Mouse (Mus musculus): Measurements from ENCODE around the gene Ccser2. TPM values are rescaled to one million over a fixed set of nuclear protein-coding genes. Genes with fewer than 3 reads are reported as not detected.

Ccser2 gene
- polyA plus RNA-seq, 1 experiment, result 9.5 TPM

DNA sequence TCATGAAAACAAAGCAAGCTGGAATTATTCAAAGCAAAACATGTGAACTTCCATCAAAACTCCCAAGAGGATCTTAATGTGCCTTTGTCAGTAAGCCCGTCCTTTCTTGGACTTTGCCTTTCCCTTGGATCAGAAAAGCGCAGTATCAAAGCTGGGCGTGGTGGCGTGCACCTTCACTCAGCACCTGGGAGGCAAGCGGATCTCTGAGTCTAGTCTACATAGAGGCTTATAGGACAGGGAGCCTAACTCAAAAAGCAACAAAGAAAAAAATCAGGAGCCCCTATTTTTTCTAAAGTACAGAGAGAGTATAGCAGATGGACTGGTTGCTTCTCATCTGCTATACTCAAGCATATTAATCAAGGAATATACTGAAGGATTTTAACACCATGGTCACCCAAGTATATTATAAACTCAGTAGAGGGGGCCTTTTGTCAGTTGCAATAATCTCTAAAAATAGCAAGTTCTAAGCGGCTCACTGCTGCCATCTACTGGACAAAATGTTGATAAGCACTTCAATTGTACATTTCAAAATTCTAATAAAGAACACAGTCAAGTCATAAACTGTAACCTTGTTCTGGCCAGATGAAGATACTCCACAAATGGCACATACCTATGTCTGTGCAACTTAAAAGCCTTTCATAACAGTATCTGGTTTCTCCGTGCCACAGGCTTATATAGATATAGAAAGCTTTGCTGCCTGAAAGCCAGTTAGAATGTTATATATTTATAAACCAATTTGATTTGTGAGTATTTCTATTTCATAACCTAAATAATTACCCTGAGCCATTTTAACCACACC, 31.3 kb downstream of the Ccser2 start:
- H3K27me3 ChIP-seq (ENCODE audit: control insufficient read depth, insufficient read depth, insufficient read length), result no peaks in the 10 kb centered on the region
- no peak for TF ChIP-seq MYOD1 (IDR thresholded peaks at IDR 0.05; ENCODE audit: control insufficient read depth in 1 of 3, insufficient read length in 2 of 3, low read depth in 2 of 3)
- TF ChIP-seq E2F4 (IDR thresholded peaks at IDR 0.05; ENCODE audit: insufficient read depth), result no peak
- TF ChIP-seq REST (IDR thresholded peaks at IDR 0.05; ENCODE audit: insufficient read depth, insufficient read length), result no peak
- TF ChIP-seq SRF (IDR thresholded peaks at IDR 0.05; ENCODE audit: control insufficient read depth, insufficient read length, low read depth), result no peak
- no peak for TF ChIP-seq MAX (IDR thresholded peaks at IDR 0.05; ENCODE audit: low read depth)
- no peak for TF ChIP-seq POLR2A (IDR thresholded peaks at IDR 0.05; ENCODE audit: insufficient read length, low read depth)
- no peak for TF ChIP-seq POLR2AphosphoS2 (IDR thresholded peaks at IDR 0.05; ENCODE audit: insufficient read length, low read depth)
- TF ChIP-seq TCF3 (IDR thresholded peaks at IDR 0.05; ENCODE audit: insufficient read length, low read depth), result no peak
- TF ChIP-seq MYOG (IDR thresholded peaks at IDR 0.05; ENCODE audit: control insufficient read depth in 1 of 3, insufficient read depth in 1 of 3, insufficient read length in 2 of 3, low read depth in 2 of 3), result no peak
- TF ChIP-seq CEBPB (IDR thresholded peaks at IDR 0.05; ENCODE audit: insufficient read depth, poor library complexity, severe bottlenecking), result no peak
- no peak for TF ChIP-seq TCF12 (IDR thresholded peaks at IDR 0.05; ENCODE audit: insufficient read depth, poor library complexity, severe bottlenecking)
- no peak for TF ChIP-seq USF1 (IDR thresholded peaks at IDR 0.05; ENCODE audit: low read depth)
- no peak overlapping the region for H3K4me3 ChIP-seq
- H3ac ChIP-seq (ENCODE audit: control insufficient read depth, insufficient read length), result no peak overlapping the region
- H3K36me3 ChIP-seq (ENCODE audit: control insufficient read depth, insufficient read depth), result peaks cover 25% of the 10 kb centered on the region
- H3K4me2 ChIP-seq (ENCODE audit: low read depth), result no peak overlapping the region
- no peaks in the 10 kb centered on the region for H3K79me2 ChIP-seq (ENCODE audit: control insufficient read depth, insufficient read depth)

DNA sequence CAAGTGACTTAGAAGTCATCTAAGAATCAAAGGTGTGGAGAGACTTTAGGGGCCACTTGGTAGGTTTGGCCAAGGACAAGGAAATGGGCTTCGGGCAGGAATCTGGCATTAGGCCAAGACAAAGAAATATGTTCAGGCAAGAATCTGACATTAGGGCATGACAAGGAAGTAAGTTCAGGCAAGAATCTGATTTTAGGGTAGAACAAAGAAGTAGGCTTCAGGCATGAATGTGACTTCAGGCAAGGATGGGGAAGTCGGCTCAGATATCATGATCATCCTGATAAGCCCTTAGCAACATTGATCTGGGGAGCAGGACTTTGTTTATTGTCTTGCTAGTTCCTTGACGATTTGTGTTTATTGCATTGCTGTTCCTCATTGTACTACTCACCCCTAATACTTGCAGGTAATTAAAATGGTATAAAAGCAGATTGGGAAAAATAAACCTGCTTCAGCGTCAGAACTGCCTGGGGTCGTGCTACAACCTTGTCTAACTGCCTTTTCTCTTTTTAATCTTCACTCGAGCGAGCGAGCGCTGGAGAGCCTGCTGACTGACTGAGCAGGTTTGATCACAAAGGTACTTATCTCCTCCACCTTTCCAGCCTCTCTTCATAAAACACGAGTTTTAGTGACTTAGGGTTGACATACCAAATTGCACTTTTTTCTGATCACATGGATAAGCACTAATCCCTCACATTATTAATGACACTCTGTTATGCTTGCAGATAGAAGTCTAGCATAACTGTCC, 35.8 kb downstream of the Ccser2 start:
- no peak overlapping the region for H3ac ChIP-seq (ENCODE audit: control insufficient read depth, insufficient read length)
- no peaks in the 10 kb centered on the region for H3K27me3 ChIP-seq (ENCODE audit: control insufficient read depth, insufficient read depth, insufficient read length)
- H3K4me2 ChIP-seq (ENCODE audit: low read depth), result no peak overlapping the region
- H3K4me3 ChIP-seq, result no peak overlapping the region
- H3K79me2 ChIP-seq (ENCODE audit: control insufficient read depth, insufficient read depth), result no peaks in the 10 kb centered on the region
- H3K36me3 ChIP-seq (ENCODE audit: control insufficient read depth, insufficient read depth), result peaks cover 18% of the 10 kb centered on the region
- no peak for TF ChIP-seq E2F4 (IDR thresholded peaks at IDR 0.05; ENCODE audit: insufficient read depth)
- no peak for TF ChIP-seq USF1 (IDR thresholded peaks at IDR 0.05; ENCODE audit: low read depth)
- TF ChIP-seq MAX (IDR thresholded peaks at IDR 0.05; ENCODE audit: low read depth), result no peak
- no peak for TF ChIP-seq REST (IDR thresholded peaks at IDR 0.05; ENCODE audit: insufficient read depth, insufficient read length)
- TF ChIP-seq TCF3 (IDR thresholded peaks at IDR 0.05; ENCODE audit: insufficient read length, low read depth), result no peak
- TF ChIP-seq MYOD1 (IDR thresholded peaks at IDR 0.05; ENCODE audit: control insufficient read depth in 1 of 3, insufficient read length in 2 of 3, low read depth in 2 of 3), result no peak
- no peak for TF ChIP-seq POLR2AphosphoS2 (IDR thresholded peaks at IDR 0.05; ENCODE audit: insufficient read length, low read depth)

DNA sequence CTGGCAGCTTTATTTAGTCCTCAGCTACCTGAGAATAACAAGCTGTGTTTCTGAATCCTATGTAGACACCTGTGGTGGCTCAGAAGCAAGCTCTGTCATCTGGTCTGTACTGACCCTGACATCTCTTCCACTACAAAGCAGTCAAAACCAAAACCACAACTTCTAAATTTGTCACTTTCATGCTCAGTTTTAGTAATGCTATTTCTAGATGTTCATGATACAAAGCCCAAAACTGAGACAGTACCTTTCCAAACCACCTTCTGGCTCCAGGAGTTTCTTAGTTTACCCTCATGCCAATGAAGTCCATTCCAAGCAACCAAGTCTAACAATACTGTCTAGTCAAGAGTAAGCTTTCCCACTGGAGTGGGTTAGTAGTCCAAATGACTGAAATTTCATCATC, 36.5 kb downstream of the Ccser2 start:
- no peaks in the 10 kb centered on the region for H3K27me3 ChIP-seq (ENCODE audit: control insufficient read depth, insufficient read depth, insufficient read length)
- no peak overlapping the region for H3ac ChIP-seq (ENCODE audit: control insufficient read depth, insufficient read length)
- H3K4me3 ChIP-seq, result no peak overlapping the region
- no peak overlapping the region for H3K4me2 ChIP-seq (ENCODE audit: low read depth)
- TF ChIP-seq MYOG (IDR thresholded peaks at IDR 0.05; ENCODE audit: control insufficient read depth in 1 of 3, insufficient read depth in 1 of 3, insufficient read length in 2 of 3, low read depth in 2 of 3) (no peak), E2F4 (IDR thresholded peaks at IDR 0.05; ENCODE audit: insufficient read depth) (no peak), SRF (IDR thresholded peaks at IDR 0.05; ENCODE audit: control insufficient read depth, insufficient read length, low read depth) (no peak), USF1 (IDR thresholded peaks at IDR 0.05; ENCODE audit: low read depth) (no peak), MYOD1 (IDR thresholded peaks at IDR 0.05; ENCODE audit: control insufficient read depth in 1 of 3, insufficient read length in 2 of 3, low read depth in 2 of 3) (no peak), POLR2A (IDR thresholded peaks at IDR 0.05; ENCODE audit: insufficient read length, low read depth) (no peak), TCF3 (IDR thresholded peaks at IDR 0.05; ENCODE audit: insufficient read length, low read depth) (no peak)
- H3K79me2 ChIP-seq (ENCODE audit: control insufficient read depth, insufficient read depth), result no peaks in the 10 kb centered on the region
- peaks cover 15% of the 10 kb centered on the region for H3K36me3 ChIP-seq (ENCODE audit: control insufficient read depth, insufficient read depth)

DNA sequence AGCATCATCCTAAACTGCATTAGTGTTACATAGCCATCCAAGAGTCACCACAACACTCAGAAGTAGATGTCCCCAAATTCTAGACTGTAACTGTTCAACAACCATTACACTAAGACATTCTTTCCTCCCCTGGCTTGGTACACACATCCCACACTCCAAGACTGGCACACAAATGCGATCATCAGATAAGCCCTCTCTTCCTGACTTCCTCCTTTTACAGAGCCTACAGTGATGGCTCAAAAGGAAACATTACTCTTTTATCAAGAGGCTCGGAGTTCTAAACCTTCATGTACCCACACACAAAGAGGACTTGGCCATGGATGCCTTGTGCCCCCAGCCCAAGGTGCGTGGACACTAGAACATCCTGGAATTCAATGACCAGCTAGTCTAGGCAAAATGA, 45.2 kb downstream of the Ccser2 start:
- H3K79me2 ChIP-seq (ENCODE audit: control insufficient read depth, insufficient read depth), result peaks cover 6% of the 10 kb centered on the region
- H3K4me3 ChIP-seq, result no peak overlapping the region
- no peak for TF ChIP-seq USF1 (IDR thresholded peaks at IDR 0.05; ENCODE audit: low read depth)
- TF ChIP-seq CEBPB (IDR thresholded peaks at IDR 0.05; ENCODE audit: insufficient read depth, poor library complexity, severe bottlenecking), result no peak
- no peak for TF ChIP-seq MAX (IDR thresholded peaks at IDR 0.05; ENCODE audit: low read depth)
- TF ChIP-seq REST (IDR thresholded peaks at IDR 0.05; ENCODE audit: insufficient read depth, insufficient read length), result no peak
- TF ChIP-seq E2F4 (IDR thresholded peaks at IDR 0.05; ENCODE audit: insufficient read depth), result no peak
- no peak for TF ChIP-seq TCF3 (IDR thresholded peaks at IDR 0.05; ENCODE audit: insufficient read length, low read depth)
- TF ChIP-seq POLR2AphosphoS2 (IDR thresholded peaks at IDR 0.05; ENCODE audit: insufficient read length, low read depth), result no peak
- no peak for TF ChIP-seq MYOD1 (IDR thresholded peaks at IDR 0.05; ENCODE audit: control insufficient read depth in 1 of 3, insufficient read length in 2 of 3, low read depth in 2 of 3)
- H3K27me3 ChIP-seq (ENCODE audit: control insufficient read depth, insufficient read depth, insufficient read length), result no peaks in the 10 kb centered on the region
- H3ac ChIP-seq (ENCODE audit: control insufficient read depth, insufficient read length), result no peak overlapping the region
- H3K36me3 ChIP-seq (ENCODE audit: control insufficient read depth, insufficient read depth), result peaks cover 19% of the 10 kb centered on the region
- no peak overlapping the region for H3K4me2 ChIP-seq (ENCODE audit: low read depth)
